Mouse (Mus musculus) neural tube, embryonic 13.5 days (tissue): ENCODE results near the gene Pax2. TPM values are rescaled to one million over a fixed set of nuclear protein-coding genes. Genes with fewer than 3 reads are reported as not detected.

Experiments used
- ATAC-seq: fragments of 200-750 bp; cut with Nextera tagmentation; 2 replicates; pipeline ENCODE4 v1.8.0; 2017; ENCODE audit warnings: low read depth, mild to moderate bottlenecking, moderate TSS enrichment, moderate library complexity
- H3K27ac ChIP-seq: fragments of 300-500 bp; sonication (generic); replicated peaks from 2 replicates; pipeline ENCODE4 v1.5.1; 2015; ENCODE audit warnings: moderate library complexity, mild to moderate bottlenecking, inconsistent platforms
- H3K27me3 ChIP-seq: fragments of 300-500 bp; sonication (generic); 2 replicates; pipeline ENCODE4 v1.6.1; 2015; ENCODE audit warnings: mild to moderate bottlenecking, inconsistent platforms
- H3K36me3 ChIP-seq: fragments of 300-500 bp; sonication (generic); 2 replicates; pipeline ENCODE4 v1.6.1; 2015; ENCODE audit warnings: mild to moderate bottlenecking, inconsistent platforms
- H3K4me1 ChIP-seq: fragments of 300-500 bp; sonication (generic); replicated peaks from 2 replicates; pipeline ENCODE4 v1.6.1; 2015; ENCODE audit warnings: inconsistent platforms
- H3K4me2 ChIP-seq: fragments of 300-500 bp; sonication (generic); 2 replicates; pipeline ENCODE4 v1.6.1; 2015; ENCODE audit warnings: inconsistent platforms, mild to moderate bottlenecking, moderate library complexity
- H3K4me3 ChIP-seq: fragments of 300-500 bp; sonication (generic); 2 replicates; pipeline ENCODE4 v1.5.1; 2015; ENCODE audit warnings: mild to moderate bottlenecking, inconsistent platforms
- H3K9ac ChIP-seq: fragments of 300-500 bp; sonication (generic); 2 replicates; pipeline ENCODE4 v1.6.1; 2015; ENCODE audit warnings: moderate library complexity, mild to moderate bottlenecking, inconsistent platforms
- H3K9me3 ChIP-seq: fragments of 300-500 bp; sonication (generic); 2 replicates; pipeline ENCODE4 v1.6.1; 2016; ENCODE audit warnings: inconsistent platforms
- WGBS: fragments of 180-500 bp; shearing (Covaris S2); methylation state at CpG from one replicate; pipeline ENCODE4 v1.1.7; 2015; 5-methylcytosine and 5-hydroxymethylcytosine counted together
- polyA plus RNA-seq: library from polyadenylated mRNA; unstranded; fragments of >200 nt; fragmentation: Nextera tagmentation; extraction: Ambion mirVana; gene quantifications from 2 replicates; pipeline ENCODE4 v1.2.1, GENCODE M21; 2015

Pax2 gene
- polyA plus RNA-seq, 1 experiment from 2014 or later: 25.2 TPM

GRCm38 (mm10) chr19:44741091-44741763 is 14.6 kb upstream of the Pax2 start:
- Histone ChIP-seq H3K4me3 (peak overlapping the region; percentile 23), H3K9ac (peak overlapping the region; percentile 54), H3K36me3 (no peaks in the 10 kb centered on the region), H3K4me2 (peak overlapping the region; percentile 51), H3K27ac (peak overlapping the region; percentile 79), H3K4me1 (peaks cover 40% of the 10 kb centered on the region), H3K27me3 (peaks cover 100% of the 10 kb centered on the region), H3K9me3 (no peaks in the 10 kb centered on the region)
- WGBS: under 1% methylated on average over 48 of the region's 48 CpGs
- no peak for ATAC-seq

GRCm38 (mm10) chr19:44741764-44742127 is 14.1 kb upstream of the Pax2 start:
- Histone ChIP-seq H3K4me3 (peak overlapping the region; percentile 23), H3K36me3 (no peaks in the 10 kb centered on the region), H3K9ac (peak overlapping the region; percentile 54), H3K9me3 (no peaks in the 10 kb centered on the region), H3K27me3 (peaks cover 100% of the 10 kb centered on the region), H3K27ac (peak overlapping the region; percentile 79), H3K4me2 (peak overlapping the region; percentile 51), H3K4me1 (peaks cover 45% of the 10 kb centered on the region)
- WGBS: under 1% methylated on average over 13 of the region's 13 CpGs
- ATAC-seq: no peak

DNA sequence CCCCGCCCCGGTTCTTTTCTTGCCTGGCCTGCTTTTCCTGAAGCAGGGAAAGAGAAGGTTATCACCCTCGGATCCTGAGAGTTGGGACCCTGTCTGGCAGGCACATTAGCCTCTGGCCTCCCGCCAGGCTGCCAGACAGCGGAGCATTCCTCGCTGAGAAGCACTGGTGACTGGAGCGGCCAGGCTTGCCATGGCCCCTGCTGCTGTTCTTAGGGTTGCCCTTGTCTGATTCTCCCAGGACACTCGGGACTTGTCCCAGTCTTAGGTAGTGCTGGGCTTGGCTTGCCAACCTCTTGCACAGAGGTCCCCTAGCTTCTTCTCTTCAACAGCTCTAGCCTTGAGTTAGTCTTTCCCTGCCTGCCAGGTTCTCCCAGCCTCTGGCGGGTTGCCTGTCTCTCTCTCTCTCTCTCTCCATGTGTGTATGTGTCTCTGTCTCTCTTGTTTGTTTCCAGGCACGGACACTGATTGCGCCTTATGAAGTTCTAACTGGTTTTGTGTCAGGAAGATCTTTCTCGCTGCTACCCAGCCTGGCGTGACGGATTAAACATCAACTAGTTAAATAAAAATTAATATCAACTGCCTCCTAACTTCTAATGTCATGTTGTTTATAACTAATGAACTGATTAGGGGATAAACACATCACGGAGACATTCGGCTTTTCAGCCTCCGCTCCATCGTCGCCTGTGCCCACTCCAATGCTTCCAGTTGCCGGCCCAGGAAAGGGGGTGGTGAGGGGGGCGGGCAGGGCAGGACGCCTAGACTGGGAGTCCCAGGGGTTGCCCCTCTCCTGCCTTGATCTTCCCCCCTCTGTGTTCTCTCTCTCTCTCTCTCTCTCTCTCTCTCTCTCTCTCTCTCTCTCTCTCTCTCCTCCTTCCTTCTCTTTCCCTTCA is 13.5 kb upstream of the Pax2 start:
- WGBS: 3% methylated on average over 22 of the region's 22 CpGs
- H3K4me2 ChIP-seq: peak overlapping the region; percentile 51
- peak overlapping the region; percentile 23 for H3K4me3 ChIP-seq
- no peaks in the 10 kb centered on the region for H3K9me3 ChIP-seq
- peaks cover 48% of the 10 kb centered on the region for H3K4me1 ChIP-seq
- peak overlapping the region; percentile 79 for H3K27ac ChIP-seq
- no peak for ATAC-seq
- no peaks in the 10 kb centered on the region for H3K36me3 ChIP-seq
- peak overlapping the region; percentile 54 for H3K9ac ChIP-seq
- H3K27me3 ChIP-seq: peaks cover 100% of the 10 kb centered on the region

DNA sequence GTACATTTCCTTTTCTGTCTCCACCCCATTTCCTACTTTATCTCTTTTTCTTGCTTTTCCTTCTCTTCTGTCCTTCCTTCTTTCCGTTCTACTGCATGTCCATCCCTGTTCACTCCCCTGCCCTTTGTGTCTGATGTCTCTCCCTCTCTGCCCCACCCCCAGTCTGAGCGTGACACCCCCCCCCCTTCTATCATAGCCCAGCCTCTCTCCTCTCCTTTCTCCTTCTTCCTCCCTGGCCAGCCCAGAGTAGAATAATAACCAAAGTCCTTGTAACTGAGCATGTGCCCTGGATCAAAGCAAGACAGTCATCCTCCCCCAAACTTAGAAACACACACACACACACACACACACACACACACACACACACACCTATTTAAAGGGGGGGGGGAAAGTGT is 12.8 kb upstream of the Pax2 start:
- Histone ChIP-seq H3K27ac (peak overlapping the region; percentile 79), H3K27me3 (peaks cover 100% of the 10 kb centered on the region), H3K9me3 (no peaks in the 10 kb centered on the region), H3K4me1 (peaks cover 48% of the 10 kb centered on the region), H3K9ac (no peak overlapping the region; the same call in 1 of the 2 replicates), H3K4me2 (peak overlapping the region; percentile 51), H3K36me3 (no peaks in the 10 kb centered on the region), H3K4me3 (no peak overlapping the region)
- no peak for ATAC-seq
- 0% methylated on average over 2 of the region's 2 CpGs for WGBS

- Histone ChIP-seq H3K9ac (no peak overlapping the region), H3K9me3 (no peaks in the 10 kb centered on the region), H3K27ac (no peak overlapping the region), H3K4me1 (peaks cover 48% of the 10 kb centered on the region), H3K4me3 (no peak overlapping the region), H3K4me2 (no peak overlapping the region), H3K27me3 (peaks cover 100% of the 10 kb centered on the region), H3K36me3 (no peaks in the 10 kb centered on the region)
- ATAC-seq: no peak
- 3% methylated on average over 2 of the region's 2 CpGs for WGBS
Measured at GRCm38 (mm10) chr19:44743961-44744520, 11.8 kb upstream of the Pax2 start.

- Histone ChIP-seq H3K9me3 (no peaks in the 10 kb centered on the region), H3K36me3 (no peaks in the 10 kb centered on the region), H3K4me1 (peaks cover 39% of the 10 kb centered on the region), H3K4me3 (no peak overlapping the region), H3K27me3 (peaks cover 100% of the 10 kb centered on the region), H3K9ac (no peak overlapping the region), H3K27ac (0 out of 2 replicates have a peak overlapping the region, but pooled peaks have one; percentile 92), H3K4me2 (0 out of 2 replicates have a peak overlapping the region, but pooled peaks have one; percentile 57)
- 7% methylated on average over 6 of the region's 6 CpGs for WGBS
- ATAC-seq: no peak
Measured at GRCm38 (mm10) chr19:44745741-44746140, 10.1 kb upstream of the Pax2 start.

- H3K4me2 ChIP-seq: peak overlapping the region; percentile 57
- 1% methylated on average over 40 of the region's 42 CpGs for WGBS
- ATAC-seq: 0 out of 2 replicates have a peak, but pooled peaks have one; percentile 19
- H3K36me3 ChIP-seq: no peaks in the 10 kb centered on the region
- peak overlapping the region; percentile 70 for H3K9ac ChIP-seq
- no peaks in the 10 kb centered on the region for H3K9me3 ChIP-seq
- peak overlapping the region; percentile 35 for H3K4me3 ChIP-seq
- peaks cover 100% of the 10 kb centered on the region for H3K27me3 ChIP-seq
- peaks cover 32% of the 10 kb centered on the region for H3K4me1 ChIP-seq
- peak overlapping the region; percentile 92 for H3K27ac ChIP-seq
Measured at GRCm38 (mm10) chr19:44746541-44747024, 9.3 kb upstream of the Pax2 start.

GRCm38 (mm10) chr19:44747471-44747870 is 8.4 kb upstream of the Pax2 start:
- H3K4me2 ChIP-seq: peak overlapping the region; percentile 57
- peak overlapping the region; percentile 72 for H3K9ac ChIP-seq
- WGBS: 9% methylated on average over 4 of the region's 4 CpGs

DNA sequence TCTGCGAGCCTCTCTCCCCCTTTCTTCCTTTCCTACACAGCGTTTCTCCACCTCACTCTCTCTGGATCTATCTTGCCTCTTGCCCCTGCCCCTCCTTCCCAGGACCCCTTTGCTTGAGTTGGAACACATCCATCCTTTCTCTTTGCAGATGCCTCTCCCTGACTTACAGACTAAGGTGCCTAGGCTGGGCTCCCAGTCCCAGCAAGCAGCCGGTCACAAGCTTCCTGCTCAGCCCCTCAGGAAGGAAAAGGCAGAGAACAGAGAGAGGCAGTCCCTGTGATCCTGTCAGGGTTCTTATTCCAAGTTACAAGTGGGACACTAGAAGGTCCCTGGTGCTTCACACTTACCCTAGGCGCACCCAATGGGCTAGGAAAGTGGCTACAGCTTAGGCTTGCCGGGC is 7.6 kb upstream of the Pax2 start:
- 2% methylated on average over 5 of the region's 5 CpGs for WGBS
- H3K9ac ChIP-seq: peak overlapping the region; percentile 72
- H3K36me3 ChIP-seq: no peaks in the 10 kb centered on the region
- peak overlapping the region; percentile 57 for H3K4me2 ChIP-seq
- no peak for ATAC-seq
- H3K27me3 ChIP-seq: peaks cover 100% of the 10 kb centered on the region
- peaks cover 34% of the 10 kb centered on the region for H3K4me1 ChIP-seq
- H3K27ac ChIP-seq: peak overlapping the region; percentile 92
- H3K4me3 ChIP-seq: peak overlapping the region; percentile 35
- no peaks in the 10 kb centered on the region for H3K9me3 ChIP-seq

More at GRCm38 (mm10) chr19:44747471-44747870, 8.4 kb upstream of the Pax2 start:
- no peak for ATAC-seq
- H3K4me3 ChIP-seq: peak overlapping the region; percentile 35
- peak overlapping the region; percentile 92 for H3K27ac ChIP-seq
- no peaks in the 10 kb centered on the region for H3K36me3 ChIP-seq
- H3K27me3 ChIP-seq: peaks cover 100% of the 10 kb centered on the region
- no peaks in the 10 kb centered on the region for H3K9me3 ChIP-seq
- peaks cover 29% of the 10 kb centered on the region for H3K4me1 ChIP-seq

DNA sequence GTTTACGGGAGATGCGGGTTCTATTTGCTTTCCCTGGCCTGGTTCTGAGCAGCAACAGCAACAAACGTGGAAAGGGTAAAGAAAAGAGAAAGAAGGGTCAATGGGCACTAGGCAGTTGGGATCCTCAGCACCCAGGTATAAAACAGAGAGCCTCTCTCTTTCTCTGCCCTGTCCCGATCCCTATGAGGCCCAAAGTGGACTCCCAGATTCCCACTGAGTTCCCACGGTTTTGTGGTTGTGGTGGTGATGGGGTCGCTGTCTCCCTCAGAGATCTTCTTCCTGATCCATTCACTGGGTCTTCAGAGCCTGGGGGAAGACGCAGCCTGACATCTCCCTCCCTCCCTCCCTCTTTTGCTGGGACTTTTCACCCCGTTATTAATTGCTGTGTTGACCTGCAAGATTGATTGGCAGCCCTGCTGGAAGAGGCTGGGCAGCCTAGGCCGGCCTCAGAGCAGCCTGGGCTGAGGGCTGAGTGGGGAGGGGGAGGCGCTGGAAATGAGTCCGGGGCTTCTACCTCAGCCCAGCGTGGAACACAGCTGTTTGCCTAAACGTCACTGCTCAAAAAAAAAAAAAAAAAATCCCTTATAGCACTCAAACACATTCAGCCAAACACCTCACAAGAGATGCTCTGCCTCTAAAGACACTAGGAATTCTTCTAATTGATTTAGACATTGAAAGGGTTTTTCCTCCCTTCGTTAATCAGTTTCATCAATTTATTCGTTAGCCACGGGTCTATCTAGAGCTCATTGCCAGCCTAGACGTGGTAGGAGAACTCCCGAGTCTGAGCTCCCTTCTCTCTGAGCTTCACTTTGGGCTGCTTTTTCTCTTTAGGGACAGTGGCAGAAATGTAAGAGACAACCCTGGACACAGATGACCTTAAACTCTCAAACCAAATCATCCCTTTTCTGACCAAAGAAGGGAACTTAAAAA is 6.5 kb upstream of the Pax2 start:
- H3K4me2 ChIP-seq: peak overlapping the region; percentile 57
- under 1% methylated on average over 18 of the region's 18 CpGs for WGBS
- peak overlapping the region; percentile 35 for H3K4me3 ChIP-seq
- H3K36me3 ChIP-seq: no peaks in the 10 kb centered on the region
- peak overlapping the region; percentile 72 for H3K9ac ChIP-seq
- peak overlapping the region; percentile 92 for H3K27ac ChIP-seq
- peaks cover 100% of the 10 kb centered on the region for H3K27me3 ChIP-seq
- ATAC-seq: no peak
- no peaks in the 10 kb centered on the region for H3K9me3 ChIP-seq
- H3K4me1 ChIP-seq: peaks cover 32% of the 10 kb centered on the region
